Mouse (Mus musculus): ENCODE measurements around the gene Neurl3. TPM values are rescaled to one million over a fixed set of nuclear protein-coding genes. Genes with fewer than 3 reads are reported as not detected.

Gene Neurl3
- polyA plus RNA-seq, 1 experiment from 2014 or later: 4.7 TPM

DNA sequence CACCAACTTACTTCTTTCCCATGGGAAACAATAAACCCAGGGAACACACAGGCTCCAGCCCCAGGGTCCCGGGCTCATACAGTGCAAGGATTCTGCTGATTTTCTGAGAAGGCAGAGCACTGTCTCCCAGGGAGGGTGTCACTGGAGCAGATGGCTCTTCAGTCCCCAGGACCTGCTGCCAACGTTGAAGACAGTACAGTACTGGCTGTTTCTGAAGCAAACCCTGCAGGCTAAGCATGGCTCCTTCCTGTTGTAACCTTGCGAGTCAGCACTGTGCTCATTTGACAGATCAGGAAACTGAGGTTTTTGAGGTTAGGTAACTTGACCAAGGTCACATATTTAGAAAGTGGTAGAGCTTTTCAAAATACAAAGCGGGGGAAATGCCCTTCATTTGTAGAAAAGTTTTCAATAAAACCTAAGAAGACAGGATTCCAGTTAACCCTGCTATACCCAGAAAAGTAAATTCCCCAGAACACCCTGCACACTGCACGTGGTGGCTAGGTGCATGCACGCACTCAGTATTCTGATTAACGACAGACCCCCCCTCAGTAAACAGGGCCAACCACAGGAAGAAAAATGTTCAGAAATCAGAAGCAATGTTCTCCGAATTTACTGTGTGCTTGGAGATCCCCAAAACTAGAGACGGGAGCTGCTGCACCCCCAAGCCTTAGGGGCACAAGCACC is 22.1 kb upstream of the Neurl3 start:
- H3K27me3 ChIP-seq (replicated peaks): peaks cover 46% of the 10 kb centered on the region
- ATAC-seq (ENCODE audit: extremely low read depth, insufficient number of reproducible peaks, low FRiP score, low TSS enrichment): no peak
- no peak overlapping the region for H3K27ac ChIP-seq (replicated peaks)
- H3K4me1 ChIP-seq: 0 out of 2 replicates have a peak, but pooled peaks cover 4% of the 10 kb centered on the region
- H3K9ac ChIP-seq: no peak overlapping the region
- H3K9me3 ChIP-seq: no peaks in the 10 kb centered on the region
- no peaks in the 10 kb centered on the region for H3K36me3 ChIP-seq
- H3K4me3 ChIP-seq: no peak overlapping the region
- H3K4me2 ChIP-seq: no peak overlapping the region
- 66% methylated on average over 9 of the region's 9 CpGs for WGBS

GRCm38 (mm10) chr1:36294402-36294801 is 19.9 kb upstream of the Neurl3 start:
- Histone ChIP-seq H3K9ac (no peak overlapping the region), H3K4me1 (0 out of 2 replicates have a peak, but pooled peaks cover 4% of the 10 kb centered on the region), H3K4me2 (no peak overlapping the region), H3K27me3 (replicated peaks) (peaks cover 24% of the 10 kb centered on the region), H3K4me3 (no peak overlapping the region), H3K36me3 (no peaks in the 10 kb centered on the region), H3K9me3 (no peaks in the 10 kb centered on the region), H3K27ac (replicated peaks) (no peak overlapping the region)
- ATAC-seq (ENCODE audit: extremely low read depth, insufficient number of reproducible peaks, low FRiP score, low TSS enrichment): no peak
- 70% methylated on average over 3 of the region's 3 CpGs for WGBS

DNA sequence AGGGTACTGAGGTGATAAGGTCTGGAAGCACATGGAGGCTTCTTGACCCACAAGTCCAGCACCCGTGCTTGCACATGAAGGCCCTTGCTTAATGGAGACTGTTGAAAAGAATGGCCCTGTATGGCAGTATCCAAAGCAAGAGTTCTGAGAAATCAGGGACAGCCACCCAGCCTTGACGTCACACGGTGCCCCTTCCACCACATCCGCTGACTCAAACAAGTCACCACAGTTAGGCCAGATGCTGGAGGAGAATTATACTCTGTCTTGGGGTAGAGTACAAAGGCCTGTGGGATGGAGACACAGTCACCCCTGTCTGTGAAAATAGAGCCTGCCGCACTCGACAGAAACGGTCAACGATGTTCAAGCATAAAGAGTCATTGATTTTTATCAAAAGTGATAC is 19.0 kb upstream of the Neurl3 start:
- no peak overlapping the region for H3K4me3 ChIP-seq
- H3K4me1 ChIP-seq: 0 out of 2 replicates have a peak, but pooled peaks cover 4% of the 10 kb centered on the region
- H3K9me3 ChIP-seq: no peaks in the 10 kb centered on the region
- peaks cover 15% of the 10 kb centered on the region for H3K27me3 ChIP-seq (replicated peaks)
- no peak for ATAC-seq (ENCODE audit: extremely low read depth, insufficient number of reproducible peaks, low FRiP score, low TSS enrichment)
- H3K36me3 ChIP-seq: no peaks in the 10 kb centered on the region
- H3K4me2 ChIP-seq: no peak overlapping the region
- H3K27ac ChIP-seq (replicated peaks): no peak overlapping the region
- WGBS: 86% methylated on average over 8 of the region's 8 CpGs
- H3K9ac ChIP-seq: no peak overlapping the region

DNA sequence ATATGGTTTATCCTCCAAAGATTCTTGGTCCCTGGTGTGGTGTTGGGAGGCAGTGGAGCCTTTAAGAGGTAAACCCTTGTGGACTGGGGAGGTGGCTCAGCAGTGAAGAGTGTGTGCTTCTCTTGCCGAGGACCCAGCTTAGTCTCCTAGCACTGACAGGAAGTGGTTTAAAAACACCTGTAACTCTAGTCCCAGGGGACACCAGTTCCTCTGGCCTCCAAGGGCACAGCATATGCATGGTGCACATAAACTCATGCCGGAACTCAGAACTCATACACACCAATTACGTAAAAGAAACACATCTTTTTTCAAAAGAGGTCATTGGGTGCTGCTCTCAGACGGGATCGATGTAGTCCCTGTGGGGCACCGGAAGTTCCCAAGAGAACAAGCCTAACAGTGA is 7.4 kb upstream of the Neurl3 start:
- Histone ChIP-seq H3K4me3 (no peak overlapping the region), H3K36me3 (no peaks in the 10 kb centered on the region), H3K9me3 (no peaks in the 10 kb centered on the region), H3K27me3 (replicated peaks) (no peaks in the 10 kb centered on the region), H3K9ac (no peak overlapping the region), H3K27ac (replicated peaks) (no peak overlapping the region), H3K4me2 (no peak overlapping the region), H3K4me1 (peaks cover 5% of the 10 kb centered on the region)
- WGBS: 77% methylated on average over 6 of the region's 6 CpGs
- no peak for ATAC-seq (ENCODE audit: extremely low read depth, insufficient number of reproducible peaks, low FRiP score, low TSS enrichment)

- Histone ChIP-seq H3K9me3 (no peaks in the 10 kb centered on the region), H3K4me2 (no peak overlapping the region), H3K36me3 (no peaks in the 10 kb centered on the region), H3K27me3 (replicated peaks) (no peaks in the 10 kb centered on the region), H3K4me1 (peaks cover 5% of the 10 kb centered on the region), H3K4me3 (no peak overlapping the region), H3K27ac (replicated peaks) (no peak overlapping the region), H3K9ac (no peak overlapping the region)
- ATAC-seq (ENCODE audit: extremely low read depth, insufficient number of reproducible peaks, low FRiP score, low TSS enrichment): no peak
- 71% methylated on average over 3 of the region's 3 CpGs for WGBS
Observed at GRCm38 (mm10) chr1:36280938-36281337, 6.5 kb upstream of the Neurl3 start.

- Histone ChIP-seq H3K9me3 (no peaks in the 10 kb centered on the region), H3K27me3 (replicated peaks) (no peaks in the 10 kb centered on the region), H3K4me1 (no peaks in the 10 kb centered on the region; the same call in 1 of the 2 replicates), H3K27ac (replicated peaks) (no peak overlapping the region), H3K36me3 (no peaks in the 10 kb centered on the region), H3K4me3 (no peak overlapping the region), H3K9ac (no peak overlapping the region), H3K4me2 (no peak overlapping the region)
- WGBS: 14% methylated on average over 3 of the region's 3 CpGs
- no peak for ATAC-seq (ENCODE audit: extremely low read depth, insufficient number of reproducible peaks, low FRiP score, low TSS enrichment)
Observed at GRCm38 (mm10) chr1:36279202-36279601, 4.7 kb upstream of the Neurl3 start.

- no peak overlapping the region for H3K4me2 ChIP-seq
- H3K9me3 ChIP-seq: no peaks in the 10 kb centered on the region
- no peaks in the 10 kb centered on the region for H3K36me3 ChIP-seq
- peaks cover 14% of the 10 kb centered on the region for H3K4me1 ChIP-seq
- ATAC-seq (ENCODE audit: extremely low read depth, insufficient number of reproducible peaks, low FRiP score, low TSS enrichment): no peak
- H3K27ac ChIP-seq (replicated peaks): no peak overlapping the region
- 21% methylated on average over 7 of the region's 7 CpGs for WGBS
- no peak overlapping the region for H3K9ac ChIP-seq
- no peak overlapping the region for H3K4me3 ChIP-seq
- H3K27me3 ChIP-seq (replicated peaks): no peaks in the 10 kb centered on the region
Observed at GRCm38 (mm10) chr1:36277267-36278060, 3.0 kb upstream of the Neurl3 start.

GRCm38 (mm10) chr1:36275635-36276389 is 1.3 kb upstream of the Neurl3 start:
- Histone ChIP-seq H3K4me1 (peaks cover 30% of the 10 kb centered on the region), H3K27me3 (replicated peaks) (no peaks in the 10 kb centered on the region), H3K9me3 (no peaks in the 10 kb centered on the region), H3K4me3 (no peak overlapping the region), H3K4me2 (no peak overlapping the region), H3K27ac (replicated peaks) (no peak overlapping the region), H3K36me3 (no peaks in the 10 kb centered on the region), H3K9ac (no peak overlapping the region)
- WGBS: 72% methylated on average over 13 of the region's 13 CpGs
- no peak for ATAC-seq (ENCODE audit: extremely low read depth, insufficient number of reproducible peaks, low FRiP score, low TSS enrichment)

DNA sequence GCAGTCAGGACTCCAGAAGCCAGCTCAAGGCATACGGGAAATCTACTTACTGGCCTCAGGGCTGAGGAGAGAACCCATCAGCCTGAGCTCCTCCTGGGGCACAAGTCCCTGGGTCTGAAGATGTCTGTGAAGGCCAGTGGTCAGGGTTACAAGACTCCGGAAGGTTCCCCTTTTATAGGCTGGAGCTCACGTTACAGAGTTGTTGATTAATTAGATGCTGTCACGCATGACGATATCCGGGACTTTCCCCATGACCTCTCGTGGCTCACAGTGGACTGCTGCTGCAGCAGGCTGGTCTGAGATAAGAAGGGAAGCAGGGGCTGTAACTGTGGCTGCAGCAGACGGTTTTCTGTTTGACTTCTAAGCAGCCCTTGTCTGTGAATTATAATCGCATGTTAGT is 1.2 kb downstream of the Neurl3 start:
- peak overlapping the region; percentile 16 for H3K4me3 ChIP-seq
- H3K27ac ChIP-seq (replicated peaks): peak overlapping the region; percentile 64
- WGBS: 8% methylated on average over 9 of the region's 9 CpGs
- peak overlapping the region; percentile 56 for H3K4me2 ChIP-seq
- no peak for ATAC-seq (ENCODE audit: extremely low read depth, insufficient number of reproducible peaks, low FRiP score, low TSS enrichment)
- H3K36me3 ChIP-seq: no peaks in the 10 kb centered on the region
- H3K4me1 ChIP-seq: peaks cover 49% of the 10 kb centered on the region
- peaks cover 13% of the 10 kb centered on the region for H3K27me3 ChIP-seq (replicated peaks)
- H3K9ac ChIP-seq: peak overlapping the region; percentile 63
- H3K9me3 ChIP-seq: no peaks in the 10 kb centered on the region

DNA sequence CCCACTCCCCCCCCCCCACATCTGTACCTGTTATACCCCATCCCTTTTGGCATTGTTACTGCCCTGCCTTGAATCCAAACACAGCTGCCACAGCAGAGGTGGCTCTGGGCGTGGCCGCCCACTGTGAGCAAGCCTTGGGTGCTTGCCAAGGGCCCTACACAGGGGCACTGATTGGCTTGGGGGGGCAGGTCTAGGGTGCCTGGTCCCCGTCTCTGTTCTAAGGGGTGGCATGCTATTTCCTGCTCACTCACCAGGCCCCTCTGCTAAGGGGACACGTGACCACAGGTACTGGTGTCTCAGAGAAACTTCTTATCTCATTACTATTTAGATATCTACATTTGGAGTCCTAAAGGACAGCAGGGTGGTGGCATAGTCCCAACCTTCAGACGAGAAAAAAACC is 1.9 kb downstream of the Neurl3 start:
- Histone ChIP-seq H3K36me3 (no peaks in the 10 kb centered on the region), H3K9me3 (no peaks in the 10 kb centered on the region), H3K27me3 (replicated peaks) (peaks cover 13% of the 10 kb centered on the region), H3K4me3 (peak overlapping the region; percentile 16; the same call in 1 of the 2 replicates), H3K9ac (peak overlapping the region; percentile 63; the same call in 1 of the 2 replicates), H3K4me2 (peak overlapping the region; percentile 56), H3K27ac (replicated peaks) (peak overlapping the region; percentile 64), H3K4me1 (peaks cover 49% of the 10 kb centered on the region)
- 37% methylated on average over 5 of the region's 5 CpGs for WGBS
- no peak for ATAC-seq (ENCODE audit: extremely low read depth, insufficient number of reproducible peaks, low FRiP score, low TSS enrichment)

Data from heart, embryonic 13.5 days (tissue).